Mouse (Mus musculus) thymus, postnatal 0 days (tissue): ENCODE measurements around the gene Mthfd1. TPM values are rescaled to one million over a fixed set of nuclear protein-coding genes. Genes with fewer than 3 reads are reported as not detected.
A peak's percentile ranks its signal among the peaks of the same experiment; 100 is the strongest.

Experiments used
- DNase-seq: peaks from one replicate; pipeline ENCODE4 v3.0.0-alpha.2; 2015; ENCODE audit warnings: low spot score
- polyA plus RNA-seq: library from polyadenylated mRNA; unstranded; fragments of >200 nt; fragmentation: Nextera tagmentation; extraction: Ambion mirVana; gene quantifications from 2 replicates; pipeline ENCODE4 v1.2.1, GENCODE M21; 2015

The Mthfd1 gene
- polyA plus RNA-seq, 1 experiment from 2014 or later: 57.6 TPM

DNA sequence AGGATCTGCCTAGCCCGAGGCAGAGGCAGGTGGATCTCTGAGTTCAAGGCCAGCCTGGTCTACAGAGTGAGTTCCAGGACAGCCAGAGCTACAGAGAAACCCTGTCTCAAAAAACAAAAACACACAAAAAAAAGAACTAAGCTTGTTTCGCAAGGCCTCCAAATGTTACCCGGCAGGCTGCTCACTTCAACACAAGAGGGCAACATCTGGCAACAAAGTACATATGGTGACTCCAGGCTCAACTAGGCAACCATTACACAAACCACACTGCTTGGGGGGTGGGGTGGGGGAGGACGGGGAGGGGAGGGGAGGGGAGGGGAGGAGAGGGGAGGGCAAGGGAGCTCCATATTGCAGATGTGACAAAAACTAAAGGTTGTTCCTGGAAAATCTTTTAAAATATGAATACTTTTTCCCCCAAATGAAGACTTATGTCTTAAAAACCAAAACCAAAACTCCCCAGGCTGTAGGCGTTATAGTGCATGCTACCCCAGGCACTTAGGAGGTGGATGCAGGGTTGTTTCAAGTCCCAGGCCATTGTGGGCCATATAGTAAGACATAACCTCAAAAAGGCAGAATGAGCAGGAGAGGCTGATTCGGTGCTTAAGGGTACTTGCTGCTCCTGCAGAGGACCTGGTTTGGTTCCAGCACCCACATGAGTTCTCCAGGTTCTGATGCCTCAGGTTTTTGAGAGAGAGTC, 90.8 kb downstream of the Mthfd1 start:
- DNase-seq: peak; percentile 82

DNA sequence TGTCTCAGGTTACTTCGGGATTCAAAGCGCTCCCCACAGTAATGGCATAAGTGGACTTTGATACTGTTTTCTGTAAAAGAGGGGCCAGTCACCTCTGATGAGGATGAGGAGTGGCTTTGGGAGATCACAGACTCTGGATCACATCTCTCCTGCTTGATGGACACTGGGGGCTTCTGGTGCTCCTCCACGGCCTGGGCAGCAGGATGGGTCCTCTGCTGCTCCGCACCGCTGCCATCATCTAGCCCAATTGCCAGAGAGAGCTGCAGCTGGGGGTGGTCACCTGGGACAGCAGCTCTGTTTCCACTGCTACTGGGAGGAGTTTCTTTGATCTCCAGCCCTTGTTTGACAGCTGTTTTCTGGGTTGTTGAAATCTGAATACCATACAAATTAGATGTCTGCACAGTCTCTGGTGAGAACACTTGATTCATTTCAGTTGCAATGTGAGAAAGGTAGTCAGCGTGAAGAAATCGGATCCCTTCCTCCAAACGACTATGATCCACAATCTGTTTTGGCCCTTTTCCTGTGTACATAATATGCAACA, 94.7 kb downstream of the Mthfd1 start:
- peak; percentile 9 for DNase-seq

GRCm38 (mm10) chr12:76360868-76361267, 105.8 kb downstream of the Mthfd1 start:
- no peak for DNase-seq

GRCm38 (mm10) chr12:76361405-76362302, 106.6 kb downstream of the Mthfd1 start:
- DNase-seq: peak; percentile 60

DNA sequence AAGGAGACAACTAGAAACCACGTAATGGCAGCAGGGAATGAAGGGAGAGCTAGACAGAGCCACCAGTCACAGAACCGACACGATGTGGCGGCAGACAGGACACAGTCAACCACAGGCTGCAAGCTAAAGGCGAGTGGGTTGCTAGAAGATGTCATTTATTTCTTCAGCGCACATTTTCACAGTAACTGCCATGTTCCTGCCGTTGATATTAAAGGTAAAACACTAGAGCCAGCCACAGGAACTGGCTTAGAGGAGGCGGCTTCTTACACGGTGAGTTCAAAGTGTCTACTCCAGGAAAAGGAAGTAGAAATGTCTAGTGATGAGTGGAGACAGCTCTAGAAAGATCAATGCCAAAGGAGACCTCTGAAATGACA, 107.2 kb downstream of the Mthfd1 start:
- peak; percentile 75 for DNase-seq

GRCm38 (mm10) chr12:76366276-76366675, 111.2 kb downstream of the Mthfd1 start:
- DNase-seq: peak; percentile 17

DNA sequence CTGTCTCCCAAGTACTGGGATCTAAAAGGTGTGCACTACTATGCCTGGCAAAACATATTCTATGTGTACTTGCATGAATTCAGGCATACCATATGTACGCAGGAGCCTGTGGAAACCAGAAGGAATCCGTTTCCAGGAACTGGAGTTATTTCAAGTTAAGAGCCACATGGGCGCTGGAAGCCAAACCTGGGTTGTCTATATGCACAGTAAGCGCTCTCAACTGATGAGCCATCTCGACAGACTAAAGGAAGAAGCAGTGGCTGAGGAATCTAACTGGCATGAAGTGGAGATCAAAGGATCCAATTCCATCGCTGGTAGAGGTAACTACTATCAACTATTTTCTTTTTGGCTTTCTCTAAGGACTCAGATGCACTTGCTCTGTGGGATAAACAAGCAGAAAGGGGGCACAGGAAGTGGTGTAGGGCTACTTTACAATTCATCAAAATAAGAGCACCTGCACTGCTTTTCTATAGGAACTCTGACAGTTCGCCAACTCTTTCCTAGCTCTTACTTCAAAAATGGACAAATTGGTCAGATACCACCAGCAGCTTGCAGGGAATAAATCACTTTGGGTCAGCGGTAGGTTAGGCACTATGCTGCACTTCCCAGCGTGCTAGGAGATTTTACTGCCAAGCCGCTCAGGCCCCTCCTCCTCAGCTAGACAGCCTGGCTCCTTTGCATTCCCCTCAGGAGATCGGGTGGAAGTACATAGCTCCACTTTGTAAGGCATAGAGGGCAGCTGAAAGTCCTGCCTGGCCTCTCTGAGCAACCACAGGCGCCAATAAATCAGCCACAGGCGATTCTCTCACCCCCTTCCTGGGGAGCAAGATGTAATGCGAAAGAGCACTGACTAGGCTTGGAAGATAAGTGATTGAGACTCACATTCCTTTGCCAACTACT, 112.2 kb downstream of the Mthfd1 start:
- peak; percentile 77 for DNase-seq

DNA sequence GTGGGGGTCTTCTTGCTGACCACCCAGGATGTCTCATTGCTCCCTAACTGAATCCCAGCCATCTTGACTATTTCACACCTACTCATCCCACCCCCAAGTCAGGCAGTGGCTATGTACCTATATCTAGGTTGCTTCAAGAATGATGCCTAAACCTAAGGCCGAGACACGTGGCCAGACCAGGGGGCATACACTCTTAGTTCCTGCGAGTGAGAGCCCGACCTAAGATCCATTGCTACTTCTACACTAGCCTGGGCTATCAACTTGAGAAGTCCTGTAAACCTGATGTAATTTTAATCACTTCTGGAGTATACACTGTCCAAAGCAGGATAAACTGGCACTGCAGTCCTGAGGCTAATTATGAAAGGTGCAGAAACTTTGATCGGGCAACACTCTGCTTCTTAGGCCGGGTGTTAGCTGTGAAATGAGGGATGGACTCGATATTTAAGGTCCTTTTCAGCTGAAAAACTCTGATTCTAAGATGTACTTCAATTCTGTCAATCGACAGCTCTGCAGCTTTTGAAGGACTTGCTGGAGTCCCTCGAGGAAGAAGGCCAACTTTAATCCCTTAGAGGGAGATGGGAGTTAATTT, 113.2 kb downstream of the Mthfd1 start:
- peak; percentile 13 for DNase-seq

GRCm38 (mm10) chr12:76368790-76369205, 113.7 kb downstream of the Mthfd1 start:
- DNase-seq: peak; percentile 45

Other genes starting within 250 kb of the Mthfd1 start
- gene Esr2, start 78.0 kb upstream of the Mthfd1 start, polyA plus RNA-seq: 0.05 TPM in 1 of 2 replicates, not detected in the other
- gene Tex21, start 8.6 kb upstream of the Mthfd1 start, polyA plus RNA-seq: 0.06 TPM in 1 of 2 replicates, not detected in the other
- gene Akap5, start 69.6 kb downstream of the Mthfd1 start, polyA plus RNA-seq: 0.21 and 0.38 TPM in 2 replicates
- 27.0 and 28.8 TPM in 2 replicates for gene Zbtb25, start 114.3 kb downstream of the Mthfd1 start, polyA plus RNA-seq
- gene Zbtb1, start 115.0 kb downstream of the Mthfd1 start, polyA plus RNA-seq: 13.9 and 15.5 TPM in 2 replicates
- gene Hspa2, start 148.9 kb downstream of the Mthfd1 start, polyA plus RNA-seq: 3.5 and 4.2 TPM in 2 replicates
- 0.26 and 0.32 TPM in 2 replicates for gene Ppp1r36, start 162.2 kb downstream of the Mthfd1 start, polyA plus RNA-seq